Mouse (Mus musculus) liver, embryonic 16.5 days (tissue): ENCODE measurements around the gene Tmco5. TPM values are rescaled to one million over a fixed set of nuclear protein-coding genes. Genes with fewer than 3 reads are reported as not detected.

Source experiments
- ATAC-seq: fragments of 200-750 bp; cut with Nextera tagmentation; 2 replicates; pipeline ENCODE4 v1.8.0; 2017; ENCODE audit warnings: low read depth, mild to moderate bottlenecking, moderate number of reproducible peaks, moderate library complexity
- H3K27ac ChIP-seq: fragments of 300-500 bp; sonication (generic); 2 replicates; pipeline ENCODE4 v1.5.1; 2014; ENCODE audit warnings: mild to moderate bottlenecking, low read length
- H3K27me3 ChIP-seq: fragments of 300-500 bp; sonication (generic); 2 replicates; pipeline ENCODE4 v1.6.1; 2014; ENCODE audit warnings: low read depth, low read length, mixed read lengths; ENCODE audit not compliant: control insufficient read depth, insufficient read depth
- H3K36me3 ChIP-seq: fragments of 300-500 bp; sonication (generic); 2 replicates; pipeline ENCODE4 v1.6.1; 2014; ENCODE audit warnings: mild to moderate bottlenecking; ENCODE audit not compliant: control insufficient read depth, insufficient read depth
- H3K4me1 ChIP-seq: fragments of 300-500 bp; sonication (generic); 2 replicates; pipeline ENCODE4 v1.6.1; 2014; ENCODE audit warnings: low read depth, low read length, mixed read lengths; ENCODE audit not compliant: control insufficient read depth
- H3K4me2 ChIP-seq: fragments of 300-500 bp; sonication (generic); 2 replicates; pipeline ENCODE4 v1.6.1; 2014; ENCODE audit warnings: low read depth, low read length, mixed read lengths
- H3K4me3 ChIP-seq: fragments of 300-500 bp; sonication (generic); 2 replicates; pipeline ENCODE4 v1.5.1; 2014; ENCODE audit warnings: low read depth, mild to moderate bottlenecking, low read length
- H3K9ac ChIP-seq: fragments of 300-500 bp; sonication (generic); 2 replicates; pipeline ENCODE4 v1.6.1; 2014; ENCODE audit warnings: low read depth, low read length
- H3K9me3 ChIP-seq: fragments of 300-500 bp; sonication (generic); replicated peaks from 2 replicates; pipeline ENCODE4 v1.6.1; 2016; ENCODE audit warnings: low read length; ENCODE audit not compliant: control insufficient read depth
- WGBS: fragments of 180-500 bp; shearing (Covaris S2); extraction: QIAGEN DNeasy Blood & Tissue Kit; methylation state at CpG from one replicate; pipeline ENCODE4 v1.1.7; 2014; ENCODE audit not compliant: insufficient replicate concordance; 5-methylcytosine and 5-hydroxymethylcytosine counted together
- polyA plus RNA-seq: library from polyadenylated mRNA; unstranded; fragments of >200 nt; fragmentation: Nextera tagmentation; extraction: Ambion mirVana; gene quantifications from 2 replicates; pipeline ENCODE4 v1.2.1, GENCODE M21; 2015

The Tmco5 gene
- polyA plus RNA-seq, 1 experiment from 2014 or later, result not detected

DNA sequence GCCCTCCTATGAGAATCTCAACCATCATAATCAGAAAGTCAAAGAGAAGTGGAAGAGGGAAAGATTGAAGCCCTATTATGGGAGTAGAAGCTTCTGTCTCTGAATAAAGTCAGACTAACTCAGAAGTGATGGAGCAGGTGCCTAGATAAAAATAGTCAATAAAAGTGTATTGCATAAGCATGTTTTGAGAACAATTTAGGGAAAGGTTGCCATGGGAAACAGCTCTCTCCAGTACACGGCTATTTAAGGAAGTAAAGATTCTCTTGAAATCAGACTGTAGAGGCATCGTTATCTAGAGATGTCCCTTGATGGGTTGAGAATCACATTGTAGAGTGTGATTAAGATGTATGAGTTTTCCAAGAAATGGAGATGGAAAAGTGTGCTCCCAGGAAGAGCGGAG lies 1.2 kb downstream of the Tmco5 start:
- Histone ChIP-seq H3K4me2 (no peak overlapping the region), H3K9ac (no peak overlapping the region), H3K36me3 (no peaks in the 10 kb centered on the region), H3K9me3 (no peaks in the 10 kb centered on the region), H3K4me1 (no peaks in the 10 kb centered on the region), H3K27ac (no peak overlapping the region), H3K4me3 (no peak overlapping the region), H3K27me3 (no peaks in the 10 kb centered on the region)
- WGBS, result 54% methylated on average over 3 of the region's 3 CpGs
- ATAC-seq, result no peak

DNA sequence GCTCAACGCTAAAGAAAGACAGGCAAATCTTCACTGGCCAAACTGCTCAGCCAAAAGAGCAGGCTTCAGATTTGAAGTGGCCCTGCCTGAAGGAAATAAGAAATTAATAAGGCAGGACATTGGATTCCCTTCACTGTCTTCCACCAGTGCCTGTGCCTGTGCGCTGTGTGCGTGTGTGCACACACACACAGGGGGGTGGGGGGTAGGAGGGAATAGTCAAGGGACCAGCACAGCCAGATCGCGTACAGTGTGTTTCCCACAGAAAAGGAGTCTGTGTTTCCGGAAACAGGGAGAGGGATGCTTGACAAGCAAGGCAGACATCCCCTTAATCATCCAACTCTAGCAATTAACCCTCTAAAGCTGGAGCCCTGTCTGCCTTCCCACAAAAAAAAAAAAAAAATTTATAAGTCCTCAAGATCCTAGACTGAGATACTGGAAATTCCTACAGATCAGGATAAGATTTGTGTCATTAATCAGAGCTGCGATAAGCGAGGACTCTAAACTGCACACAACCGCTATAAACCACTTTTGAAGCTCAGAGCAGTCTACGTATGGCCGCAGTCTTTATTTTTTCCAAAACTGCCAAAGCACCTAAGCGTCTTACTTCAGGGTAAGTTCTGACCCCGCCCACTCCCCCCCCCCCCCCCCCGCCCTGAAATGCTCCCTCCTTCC lies 15.0 kb downstream of the Tmco5 start:
- 38% methylated on average over 13 of the region's 14 CpGs for WGBS

DNA sequence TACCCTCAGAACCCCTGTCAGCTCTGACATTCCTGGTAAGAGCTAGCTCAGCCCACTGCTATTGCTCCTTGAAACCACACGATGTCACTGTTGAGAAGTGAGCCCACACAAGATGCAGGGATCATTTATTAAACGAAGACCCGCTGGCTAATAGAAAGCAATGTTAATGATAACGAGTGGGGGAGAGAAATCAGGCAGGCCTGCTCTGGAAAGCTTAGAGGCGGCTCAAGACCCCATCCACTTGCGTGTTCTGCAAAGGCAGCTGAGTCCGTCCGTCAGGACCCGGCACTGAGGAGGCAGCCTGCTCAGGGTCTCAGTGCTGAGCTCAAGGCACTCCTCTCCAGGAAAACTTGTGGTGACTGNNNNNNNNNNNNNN lies 15.5 kb downstream of the Tmco5 start:
- no peak overlapping the region for H3K4me3 ChIP-seq

More for the DNA sequence above, 15.0 kb downstream of the Tmco5 start:
- no peak overlapping the region for H3K4me3 ChIP-seq
- no peak overlapping the region for H3K9ac ChIP-seq
- no peaks in the 10 kb centered on the region for H3K4me1 ChIP-seq
- no peak for ATAC-seq
- H3K4me2 ChIP-seq, result 0 out of 2 replicates have a peak overlapping the region, but pooled peaks have one; percentile 30
- H3K27me3 ChIP-seq, result no peaks in the 10 kb centered on the region
- H3K36me3 ChIP-seq, result no peaks in the 10 kb centered on the region
- no peak overlapping the region for H3K27ac ChIP-seq
- no peaks in the 10 kb centered on the region for H3K9me3 ChIP-seq

DNA sequence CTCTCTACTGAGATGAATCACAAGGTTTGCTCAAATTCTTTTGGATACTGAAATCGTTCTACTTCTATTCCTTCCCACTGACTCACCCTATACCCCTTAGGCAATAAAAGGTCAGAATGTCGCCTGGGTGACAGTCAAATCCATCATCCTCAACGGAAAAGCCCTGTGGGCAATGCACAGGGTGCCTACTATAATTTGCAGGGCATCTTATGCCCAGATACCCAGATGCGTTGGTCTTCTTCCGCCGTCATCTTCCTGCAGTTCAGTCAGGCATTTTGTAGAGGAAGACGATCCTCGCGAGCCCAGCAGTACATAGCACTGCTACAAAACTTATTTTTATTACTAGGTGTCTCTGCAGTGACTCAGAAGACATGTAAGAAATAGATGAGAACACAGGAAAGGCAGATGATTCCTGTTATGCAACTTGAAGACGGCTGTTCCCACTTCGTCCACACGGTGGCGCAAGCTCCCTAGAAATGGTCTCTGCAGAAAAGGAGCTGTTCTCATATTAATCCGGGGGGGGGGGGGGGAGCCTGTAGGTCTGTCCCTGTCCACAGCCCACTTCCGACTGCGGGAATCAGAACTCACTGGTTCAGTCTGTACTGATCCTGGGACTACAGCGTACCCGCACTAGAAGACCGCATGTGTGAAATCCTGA lies 21.3 kb downstream of the Tmco5 start:
- 12% methylated on average over 19 of the region's 19 CpGs for WGBS
- ATAC-seq, result peak; percentile 16; the same call in 1 of the 2 replicates

More for the DNA sequence above, 15.5 kb downstream of the Tmco5 start:
- ATAC-seq, result no peak
- Histone ChIP-seq H3K36me3 (no peaks in the 10 kb centered on the region), H3K27me3 (no peaks in the 10 kb centered on the region), H3K9me3 (no peaks in the 10 kb centered on the region), H3K4me1 (no peaks in the 10 kb centered on the region), H3K4me2 (0 out of 2 replicates have a peak overlapping the region, but pooled peaks have one; percentile 30), H3K9ac (no peak overlapping the region), H3K27ac (no peak overlapping the region)
- 3% methylated on average over 9 of the region's 9 CpGs for WGBS

DNA sequence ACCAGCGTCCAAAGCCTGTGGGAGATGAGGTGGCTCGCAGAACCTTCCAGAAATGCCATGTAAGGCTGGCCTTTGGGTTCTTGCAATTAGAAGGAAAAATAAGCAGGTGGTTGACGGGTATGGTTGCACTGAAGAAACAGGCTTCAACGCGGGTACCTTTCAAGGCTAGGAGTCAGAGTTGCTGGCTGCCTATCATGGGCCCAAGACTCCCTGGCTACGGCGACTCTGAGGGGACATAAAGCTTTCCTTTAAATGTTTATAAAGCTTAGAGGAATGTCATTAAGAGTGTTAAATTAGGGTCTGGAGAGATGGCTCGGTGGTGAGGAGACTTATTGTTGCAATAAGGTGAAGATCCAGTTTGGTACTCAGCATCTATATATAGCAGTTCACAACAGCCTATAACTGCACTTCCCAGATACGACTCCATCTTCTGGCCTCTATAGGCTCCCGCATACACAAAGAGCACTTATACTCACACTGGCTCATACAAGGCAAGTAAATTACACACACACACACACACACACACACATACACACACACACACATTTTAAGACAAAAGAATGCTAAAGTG lies 21.9 kb downstream of the Tmco5 start:
- no peaks in the 10 kb centered on the region for H3K36me3 ChIP-seq
- peak overlapping the region; percentile 46 for H3K4me2 ChIP-seq
- peak overlapping the region; percentile 32; the same call in 1 of the 2 replicates for H3K4me3 ChIP-seq
- no peaks in the 10 kb centered on the region for H3K27me3 ChIP-seq
- H3K9me3 ChIP-seq, result no peaks in the 10 kb centered on the region
- H3K4me1 ChIP-seq, result no peaks in the 10 kb centered on the region; the same call in 1 of the 2 replicates
- no peak for ATAC-seq
- 28% methylated on average over 10 of the region's 10 CpGs for WGBS
- H3K27ac ChIP-seq, result no peak overlapping the region
- H3K9ac ChIP-seq, result no peak overlapping the region

More for the DNA sequence above, 21.3 kb downstream of the Tmco5 start:
- Histone ChIP-seq H3K9me3 (no peaks in the 10 kb centered on the region), H3K4me2 (peak overlapping the region; percentile 46), H3K4me1 (no peaks in the 10 kb centered on the region; the same call in 1 of the 2 replicates), H3K4me3 (peak overlapping the region; percentile 32; the same call in 1 of the 2 replicates), H3K9ac (no peak overlapping the region), H3K36me3 (no peaks in the 10 kb centered on the region), H3K27ac (no peak overlapping the region), H3K27me3 (no peaks in the 10 kb centered on the region)

DNA sequence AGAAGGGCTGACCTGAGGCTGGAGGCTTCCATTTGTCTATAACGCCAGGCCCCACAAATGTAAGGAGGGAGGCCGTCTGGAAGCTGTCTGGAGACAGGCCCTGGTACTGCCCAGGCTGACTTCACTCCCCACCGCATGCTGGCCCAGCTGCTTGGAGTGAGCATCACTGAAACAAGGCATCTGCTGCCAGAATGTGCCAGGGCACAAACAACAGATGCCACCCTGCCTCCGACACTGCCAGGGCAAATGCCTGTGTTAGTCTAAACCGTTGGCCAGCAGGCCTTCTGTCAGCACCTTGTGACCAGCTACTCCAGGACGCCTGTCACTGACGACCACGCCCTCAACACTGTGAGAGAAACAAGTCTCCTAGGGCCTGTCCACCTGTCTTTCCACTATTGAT lies 29.8 kb downstream of the Tmco5 start:
- Histone ChIP-seq H3K27me3 (no peaks in the 10 kb centered on the region), H3K36me3 (no peaks in the 10 kb centered on the region), H3K4me3 (no peak overlapping the region), H3K4me2 (no peak overlapping the region), H3K27ac (no peak overlapping the region), H3K9me3 (no peaks in the 10 kb centered on the region), H3K9ac (no peak overlapping the region), H3K4me1 (no peaks in the 10 kb centered on the region)
- 69% methylated on average over 8 of the region's 8 CpGs for WGBS
- no peak for ATAC-seq

DNA sequence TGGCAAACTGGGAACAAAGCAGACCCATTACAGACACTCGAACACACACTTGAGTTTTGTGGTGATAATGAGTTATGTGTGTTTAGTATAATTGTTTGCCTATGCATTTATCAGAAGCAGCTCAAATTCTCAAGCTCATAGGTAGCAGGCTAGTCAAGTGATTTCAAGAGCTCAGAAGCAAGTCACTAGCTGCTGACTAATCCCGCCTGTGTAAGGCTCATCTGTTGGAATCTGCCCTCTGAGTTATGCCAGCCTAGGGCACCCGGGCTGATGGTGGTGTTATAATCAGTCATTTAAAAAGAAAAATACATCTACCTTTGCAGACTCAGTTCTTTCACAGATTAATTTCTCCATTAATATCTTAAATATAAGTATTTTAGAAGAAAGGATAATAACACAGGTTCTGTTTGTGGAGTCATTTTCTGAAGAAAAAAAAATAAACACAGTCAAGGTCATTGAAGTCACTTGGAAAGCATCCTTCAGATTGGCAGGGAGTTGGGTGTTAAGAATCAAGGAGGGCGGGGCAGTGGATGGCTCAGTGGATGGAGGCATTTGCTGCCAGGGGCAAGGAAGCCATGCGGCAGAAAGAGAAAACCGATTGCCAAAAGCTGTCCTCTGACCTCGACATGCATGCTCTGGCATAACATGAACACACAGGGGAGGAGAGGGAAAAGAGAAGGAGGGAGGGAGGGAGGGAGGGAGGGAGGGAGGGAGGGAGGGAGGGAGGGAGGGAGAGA lies 34.0 kb downstream of the Tmco5 start:
- no peaks in the 10 kb centered on the region for H3K27me3 ChIP-seq
- no peak overlapping the region for H3K27ac ChIP-seq
- no peaks in the 10 kb centered on the region for H3K36me3 ChIP-seq
- no peaks in the 10 kb centered on the region for H3K4me1 ChIP-seq
- H3K4me2 ChIP-seq, result no peak overlapping the region
- H3K9ac ChIP-seq, result no peak overlapping the region
- no peaks in the 10 kb centered on the region for H3K9me3 ChIP-seq
- H3K4me3 ChIP-seq, result no peak overlapping the region
- WGBS, result 60% methylated on average over 7 of the region's 7 CpGs
- no peak for ATAC-seq

DNA sequence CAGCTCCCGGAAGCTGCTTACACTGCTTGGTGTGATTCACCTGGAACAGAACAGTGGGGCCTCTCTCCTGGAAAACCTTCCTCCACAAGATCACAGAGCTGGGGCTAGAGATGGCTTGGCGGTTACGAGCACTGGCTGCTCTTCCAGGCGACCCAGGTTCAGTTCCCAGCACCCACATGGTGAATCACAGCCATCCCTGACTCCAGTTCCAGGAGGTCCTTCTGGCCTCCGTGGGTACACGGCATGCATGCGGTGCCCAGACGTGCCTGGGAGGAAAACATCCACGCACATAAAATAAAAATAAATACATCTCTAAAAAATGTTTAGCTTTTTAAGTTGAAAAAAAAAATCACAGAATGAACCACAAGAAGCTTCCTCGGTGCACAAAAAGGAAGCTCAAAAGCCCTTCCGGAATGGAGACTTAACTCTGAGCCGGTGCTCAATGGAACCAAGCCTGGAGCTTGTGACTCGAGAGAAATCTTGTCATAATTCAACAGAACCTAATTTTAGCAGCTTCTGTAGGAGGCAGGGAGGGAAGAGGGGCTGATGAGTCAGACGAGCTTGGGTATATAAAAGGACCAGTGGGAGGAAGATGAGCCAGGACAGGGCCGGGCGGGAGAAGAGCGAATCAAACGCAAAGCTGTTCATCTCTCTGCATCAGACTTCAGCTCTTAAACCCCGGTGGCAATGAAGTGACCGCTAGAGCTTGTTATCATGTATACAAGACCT lies 35.4 kb downstream of the Tmco5 start:
- 66% methylated on average over 20 of the region's 20 CpGs for WGBS
- no peak overlapping the region for H3K27ac ChIP-seq
- no peaks in the 10 kb centered on the region for H3K9me3 ChIP-seq
- H3K4me1 ChIP-seq, result no peaks in the 10 kb centered on the region
- H3K36me3 ChIP-seq, result no peaks in the 10 kb centered on the region
- no peak overlapping the region for H3K4me2 ChIP-seq
- no peak overlapping the region for H3K9ac ChIP-seq
- ATAC-seq, result no peak
- H3K4me3 ChIP-seq, result no peak overlapping the region
- no peaks in the 10 kb centered on the region for H3K27me3 ChIP-seq
